Mouse (Mus musculus) lung, adult 2 months (tissue): ENCODE measurements at regions not wholly inside any gene's neighbourhood (a gene's known extent, or its start where the extent isn't known, plus 50 kb on each side); places are given as distances from the start of the nearest gene placed in this dataset.

Experiments
- CTCF ChIP-seq: fragments of 200-500 bp; IDR thresholded peaks from 2 replicates; pipeline ENCODE4 v1.5.1; 2011; ENCODE audit warnings: mild to moderate bottlenecking, low read length, control low read depth; ENCODE audit not compliant: insufficient read depth
- POLR2A ChIP-seq: fragments of 200-500 bp; IDR thresholded peaks from 2 replicates; pipeline ENCODE4 v1.6.1; 2011; ENCODE audit warnings: low read depth, mild to moderate bottlenecking, control low read depth, low read length, borderline replicate concordance; ENCODE audit errors: extremely low read depth

- TF ChIP-seq POLR2A (no peak), CTCF (no peak)
Observed at GRCm38 (mm10) chr3:58253942-58254341, 160.6 kb upstream of the Tsc22d2 start.
